Mouse (Mus musculus) adrenal gland, adult 8-10 months (tissue): ENCODE results near the gene Naf1. TPM values are rescaled to one million over a fixed set of nuclear protein-coding genes. Genes with fewer than 3 reads are reported as not detected.

Experiments
- total RNA-seq, 4 experiments: library from RNA; stranded (reverse); gene quantifications; 2 replicates each; pipeline ENCODE4 v1.2.4; 2022

Naf1 gene
- total RNA-seq, 4 experiments from 2014 or later = 13.1 to 16.1 (median 14.5) TPM

Other genes with a start within 250 kb of the Naf1 start
- gene Npy5r, start 172.1 kb upstream of the Naf1 start, total RNA-seq = under 1 TPM; 0.23 to 0.38 (median 0.29) TPM
- gene Npy1r, start 163.0 kb upstream of the Naf1 start, total RNA-seq = 1 to 10 TPM; 2.3 to 5.9 (median 3.7) TPM